Mouse (Mus musculus): ENCODE data around the gene Slc25a10.

GRCm38 (mm10) chr11:120491317-120492023 is at the start of gene Slc25a10:
- TF ChIP-seq CTCF (IDR thresholded peaks at IDR 0.05) (no peak), EP300 (IDR thresholded peaks at IDR 0.05) (no peak)

Measured in lung, postnatal 0 days (tissue).